Mouse (Mus musculus) adrenal gland, postnatal 10 days (tissue): ENCODE measurements at regions not wholly inside any gene's neighbourhood (a gene's known extent, or its start where the extent isn't known, plus 50 kb on each side); places are given as distances from the start of the nearest gene placed in this dataset.

Source experiments
- DNase-seq: peaks from one replicate; pipeline ENCODE4 v3.0.0; 2021; ENCODE audit warnings: mixed read lengths

- DNase-seq, result peak; percentile 46
Observed at GRCm38 (mm10) chr4:124446615-124447014, 164.0 kb downstream of the 3100002H09Rik start.

GRCm38 (mm10) chr4:124443613-124444108, 166.9 kb downstream of the 3100002H09Rik start:
- DNase-seq, result no peak

- DNase-seq, result no peak
Observed at GRCm38 (mm10) chr4:124443130-124443503, 167.5 kb downstream of the 3100002H09Rik start.

- no peak for DNase-seq
Observed at GRCm38 (mm10) chr4:124442491-124443129, 168.0 kb downstream of the 3100002H09Rik start.

- no peak for DNase-seq
Observed at GRCm38 (mm10) chr4:124441737-124442487, 168.7 kb downstream of the 3100002H09Rik start.

- DNase-seq, result no peak
Observed at GRCm38 (mm10) chr4:124435040-124435434, 175.6 kb downstream of the 3100002H09Rik start.

- no peak for DNase-seq
Observed at GRCm38 (mm10) chr4:124434059-124435039, 176.3 kb downstream of the 3100002H09Rik start.

GRCm38 (mm10) chr4:124433506-124433905, 177.1 kb downstream of the 3100002H09Rik start:
- no peak for DNase-seq

- no peak for DNase-seq
Observed at GRCm38 (mm10) chr4:124431193-124431592, 179.4 kb downstream of the 3100002H09Rik start.

GRCm38 (mm10) chr4:124428844-124429243, 181.8 kb downstream of the 3100002H09Rik start:
- no peak for DNase-seq

GRCm38 (mm10) chr4:124422406-124422805, 188.2 kb downstream of the 3100002H09Rik start:
- DNase-seq, result no peak

- DNase-seq, result no peak
Observed at GRCm38 (mm10) chr4:124418431-124418830, 192.2 kb downstream of the 3100002H09Rik start.

- no peak for DNase-seq
Observed at GRCm38 (mm10) chr4:124417176-124417575, 193.4 kb downstream of the 3100002H09Rik start.

- no peak for DNase-seq
Observed at GRCm38 (mm10) chr4:124416266-124416665, 194.3 kb downstream of the 3100002H09Rik start.

- no peak for DNase-seq
Observed at GRCm38 (mm10) chr4:124414386-124414785, 196.2 kb downstream of the 3100002H09Rik start.

GRCm38 (mm10) chr4:124409279-124409678, 201.3 kb downstream of the 3100002H09Rik start:
- no peak for DNase-seq

GRCm38 (mm10) chr4:124402075-124402474, 208.5 kb downstream of the 3100002H09Rik start:
- no peak for DNase-seq

- DNase-seq, result peak; percentile 11
Observed at GRCm38 (mm10) chr4:124400741-124401140, 209.9 kb downstream of the 3100002H09Rik start.

- peak; percentile 18 for DNase-seq
Observed at GRCm38 (mm10) chr4:124400136-124400675, 210.4 kb downstream of the 3100002H09Rik start.

- DNase-seq, result no peak
Observed at GRCm38 (mm10) chr4:124398354-124398753, 212.2 kb downstream of the 3100002H09Rik start.

- peak; percentile 6 for DNase-seq
Observed at GRCm38 (mm10) chr4:124396566-124397283, 213.9 kb downstream of the 3100002H09Rik start.
